In the genomic region with DNA sequence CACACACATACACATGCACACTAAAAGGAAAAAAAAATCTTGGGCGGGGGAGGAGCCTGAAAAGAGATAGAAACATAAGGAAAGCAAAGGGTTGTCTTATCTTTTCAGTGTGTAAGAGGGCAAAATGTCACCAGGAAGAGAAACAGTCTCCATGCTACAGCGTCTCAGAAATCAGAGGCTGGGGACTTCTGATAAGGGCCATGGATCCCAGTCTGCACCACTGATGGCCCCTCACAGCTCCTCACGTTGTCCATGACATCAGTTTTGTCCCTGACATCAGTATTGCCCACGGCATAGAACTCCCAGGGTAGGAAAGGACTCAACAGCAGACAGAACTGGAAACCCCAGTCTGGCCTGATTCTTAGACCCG, we compare ENCODE assay signal across 9 mouse cellular contexts.
DNase-seq lines count a peak whose midpoint lies in the region; ATAC-seq lines count a peak whose summit lies in the region.
"Had no signal": no experiment of that assay in that cellular context is flagged by ENCODE, and none has a peak within 500 bp of the region (broad histone marks: within the 10 kb centered on the region; RNA-seq: fewer than 3 reads in every experiment).

No protein-coding gene starts in this region.

- no peak for DNase-seq in heart, adult 9 months (ENCODE audit: low spot score in 2 of 2)
- no peak for DNase-seq in ovary, postnatal 14 days (ENCODE audit: low spot score)
- DNase-seq in testis, postnatal 10 days (ENCODE audit: low spot score), result no peak
- DNase-seq in gastrocnemius, postnatal 14 days, result no peak
- DNase-seq: cerebellum, adult 9-10 months had no signal

- H3K9me3 ChIP-seq in heart, embryonic 15.5 days (replicated peaks), result no peaks in the 10 kb centered on the region
- no peaks in the 10 kb centered on the region for H3K9me3 ChIP-seq in embryonic facial prominence, embryonic 12.5 days
- no peaks in the 10 kb centered on the region for H3K9me3 ChIP-seq in intestine, embryonic 15.5 days
- H3K9me3 ChIP-seq in midbrain, embryonic 16.5 days (replicated peaks; ENCODE audit: control insufficient read depth, low read length, poor library complexity, severe bottlenecking), result no peaks in the 10 kb centered on the region

- no peaks in the 10 kb centered on the region for H3K36me3 ChIP-seq in heart, embryonic 15.5 days
- no peaks in the 10 kb centered on the region for H3K36me3 ChIP-seq in embryonic facial prominence, embryonic 12.5 days
- no peaks in the 10 kb centered on the region for H3K36me3 ChIP-seq in intestine, embryonic 15.5 days
- H3K36me3 ChIP-seq in midbrain, embryonic 16.5 days (ENCODE audit: control insufficient read depth, insufficient read depth, low read length), result no peaks in the 10 kb centered on the region

- H3K4me3 ChIP-seq in heart, embryonic 15.5 days, result peak overlapping the region; percentile 49
- H3K4me3 ChIP-seq in embryonic facial prominence, embryonic 12.5 days, result peak overlapping the region; percentile 44
- peak overlapping the region; percentile 45 for H3K4me3 ChIP-seq in intestine, embryonic 15.5 days (replicated peaks)
- no peak overlapping the region for H3K4me3 ChIP-seq in midbrain, embryonic 16.5 days (ENCODE audit: low read depth, low read length)

- H3K4me1 ChIP-seq in heart, embryonic 15.5 days (replicated peaks), result peaks cover 28% of the 10 kb centered on the region
- H3K4me1 ChIP-seq in embryonic facial prominence, embryonic 12.5 days, result peaks cover 26% of the 10 kb centered on the region
- peaks cover 27% of the 10 kb centered on the region for H3K4me1 ChIP-seq in intestine, embryonic 15.5 days (replicated peaks)
- peaks cover 7% of the 10 kb centered on the region for H3K4me1 ChIP-seq in midbrain, embryonic 16.5 days (ENCODE audit: control insufficient read depth, insufficient read depth, low read length)

- no peaks in the 10 kb centered on the region; the same call in 1 of the 2 replicates for H3K27me3 ChIP-seq in heart, embryonic 15.5 days
- H3K27me3 ChIP-seq in embryonic facial prominence, embryonic 12.5 days, result no peaks in the 10 kb centered on the region
- H3K27me3 ChIP-seq in intestine, embryonic 15.5 days (replicated peaks), result no peaks in the 10 kb centered on the region
- H3K27me3 ChIP-seq in midbrain, embryonic 16.5 days (ENCODE audit: control insufficient read depth, insufficient read depth, low read depth, low read length), result no peaks in the 10 kb centered on the region; the same call in 1 of the 2 replicates

- ATAC-seq in heart, embryonic 15.5 days (replicated peaks; ENCODE audit: insufficient number of reproducible peaks, insufficient read depth, low FRiP score, low read depth), result no peak
- ATAC-seq in embryonic facial prominence, embryonic 12.5 days (ENCODE audit: insufficient number of reproducible peaks, insufficient read depth, low FRiP score, low TSS enrichment), result no peak
- no peak for ATAC-seq in intestine, embryonic 15.5 days
- no peak for ATAC-seq in midbrain, embryonic 16.5 days

- no peak overlapping the region for H3K9ac ChIP-seq in heart, embryonic 15.5 days
- no peak overlapping the region for H3K9ac ChIP-seq in embryonic facial prominence, embryonic 12.5 days
- H3K9ac ChIP-seq in intestine, embryonic 15.5 days, result peak overlapping the region; percentile 36; the same call in 1 of the 2 replicates
- H3K9ac ChIP-seq in midbrain, embryonic 16.5 days (ENCODE audit: low read depth, low read length), result no peak overlapping the region

- peak overlapping the region; percentile 86 for H3K4me2 ChIP-seq in heart, embryonic 15.5 days
- H3K4me2 ChIP-seq in embryonic facial prominence, embryonic 12.5 days (replicated peaks), result peak overlapping the region; percentile 81
- peak overlapping the region; percentile 86 for H3K4me2 ChIP-seq in intestine, embryonic 15.5 days (replicated peaks)
- peak overlapping the region; percentile 62 for H3K4me2 ChIP-seq in midbrain, embryonic 16.5 days (ENCODE audit: low read length)

- H3K27ac ChIP-seq in heart, embryonic 15.5 days, result peak overlapping the region; percentile 75
- peak overlapping the region; percentile 64 for H3K27ac ChIP-seq in embryonic facial prominence, embryonic 12.5 days
- H3K27ac ChIP-seq in intestine, embryonic 15.5 days, result peak overlapping the region; percentile 83
- H3K27ac ChIP-seq in midbrain, embryonic 16.5 days (ENCODE audit: low read length), result no peak overlapping the region

- 13% methylated on average over 5 of the region's 5 CpGs for WGBS in heart, embryonic 15.5 days
- 22% methylated on average over 5 of the region's 5 CpGs for WGBS in embryonic facial prominence, embryonic 12.5 days
- 23% methylated on average over 5 of the region's 5 CpGs for WGBS in intestine, embryonic 15.5 days
- WGBS in midbrain, embryonic 16.5 days, result 25% methylated on average over 5 of the region's 5 CpGs

- intact Hi-C loops in gastrocnemius, postnatal 14 days (cut with DNase I; ENCODE audit: low total_unique reads), result no loop called here
